Mouse (Mus musculus) erythroblast, embryonic 14.5 days (primary cell): ENCODE data around the gene Amn.

ENCODE experiments used
- GATA1 ChIP-seq: IDR thresholded peaks from 2 replicates; pipeline ENCODE4 v1.6.1; 2012; ENCODE audit warnings: low read length, inconsistent platforms, mixed read lengths
- TAL1 ChIP-seq: IDR thresholded peaks from 3 replicates; pipeline ENCODE4 v1.6.1; 2012; ENCODE audit warnings: low read length, inconsistent platforms, mixed read lengths

DNA sequence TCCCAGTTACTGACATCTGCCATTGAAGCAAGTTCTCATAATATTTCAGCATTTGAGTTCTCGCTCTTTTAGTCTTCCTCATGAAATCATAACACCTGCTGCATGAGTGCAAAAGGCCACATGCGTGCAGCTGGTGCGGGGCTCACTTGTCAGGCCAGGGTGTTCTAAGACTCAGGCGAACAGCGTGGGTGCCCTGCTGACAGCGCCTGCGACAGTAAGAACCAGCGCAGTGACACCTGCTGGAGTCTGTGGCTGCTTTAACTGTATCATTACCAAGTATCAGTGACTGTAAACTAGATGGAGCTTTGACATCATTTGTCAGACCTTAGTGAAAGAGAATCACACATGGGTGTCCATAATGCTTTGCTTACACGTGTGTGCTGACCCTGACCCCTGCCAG lies 19.7 kb upstream of the Amn start:
- TF ChIP-seq GATA1 (no peak), TAL1 (no peak)
